Mouse (Mus musculus) telencephalon, adult 2 months (tissue): ENCODE measurements at regions not wholly inside any gene's neighbourhood (a gene's known extent, or its start where the extent isn't known, plus 50 kb on each side); places are given as distances from the start of the nearest gene placed in this dataset.
A peak's percentile ranks its signal among the peaks of the same experiment; 100 is the strongest.
"Not testable (repeated sequence)": the region's sequence is repeated elsewhere in the genome, so short reads cannot be mapped to it uniquely, and the experiment has no call there.

ENCODE experiments used
- DNase-seq: peaks from one replicate; pipeline ENCODE4 v3.0.0-alpha.2; 2011; ENCODE audit warnings: low read depth, low spot score

GRCm38 (mm10) chr14:33691690-33692089 is 102.7 kb downstream of the Ptpn20 start:
- DNase-seq = no peak

- DNase-seq = no peak
Observed at GRCm38 (mm10) chr14:33694224-33694623, 105.2 kb downstream of the Ptpn20 start.

- DNase-seq = no peak
Observed at GRCm38 (mm10) chr14:33695362-33695982, 106.5 kb downstream of the Ptpn20 start.

GRCm38 (mm10) chr14:33696817-33697216 is 107.8 kb downstream of the Ptpn20 start:
- no peak for DNase-seq

GRCm38 (mm10) chr14:33699777-33700438 is 110.9 kb downstream of the Ptpn20 start:
- DNase-seq = no peak

- DNase-seq = no peak
Observed at GRCm38 (mm10) chr14:33707661-33708297, 118.8 kb downstream of the Ptpn20 start.

GRCm38 (mm10) chr14:33708298-33708665 is 119.3 kb downstream of the Ptpn20 start:
- DNase-seq = no peak

GRCm38 (mm10) chr14:33712458-33712857 is 123.5 kb downstream of the Ptpn20 start:
- DNase-seq = no peak

GRCm38 (mm10) chr14:33719651-33720050 is 130.6 kb downstream of the Ptpn20 start:
- no peak for DNase-seq

- DNase-seq = not testable (repeated sequence)
Observed at GRCm38 (mm10) chr14:33722379-33723145, 133.6 kb downstream of the Ptpn20 start.

GRCm38 (mm10) chr14:33726500-33726899 is 137.5 kb downstream of the Ptpn20 start:
- no peak for DNase-seq

- DNase-seq = peak; percentile 16
Observed at GRCm38 (mm10) chr14:33729115-33729884, 140.3 kb downstream of the Ptpn20 start.

- no peak for DNase-seq
Observed at GRCm38 (mm10) chr14:33732698-33733097, 143.7 kb downstream of the Ptpn20 start.

GRCm38 (mm10) chr14:33734446-33735043 is 145.5 kb downstream of the Ptpn20 start:
- no peak for DNase-seq

GRCm38 (mm10) chr14:33735653-33736052 is 146.6 kb downstream of the Ptpn20 start:
- no peak for DNase-seq

GRCm38 (mm10) chr14:33746181-33746580 is 157.2 kb downstream of the Ptpn20 start:
- no peak for DNase-seq

GRCm38 (mm10) chr14:33759656-33760055 is 163.7 kb upstream of the Gdf10 start:
- peak; percentile 26 for DNase-seq

GRCm38 (mm10) chr14:33763641-33764046 is 159.7 kb upstream of the Gdf10 start:
- no peak for DNase-seq

GRCm38 (mm10) chr14:33765767-33766166 is 157.6 kb upstream of the Gdf10 start:
- no peak for DNase-seq

GRCm38 (mm10) chr14:33772374-33772773 is 151.0 kb upstream of the Gdf10 start:
- DNase-seq = no peak

- DNase-seq = no peak
Observed at GRCm38 (mm10) chr14:33789556-33789955, 133.8 kb upstream of the Gdf10 start.
